Comparison of ENCODE assay signal across 8 mouse cellular contexts in genomic region chr17:49243419-49243818, GRCm38 (mm10).
DNase-seq lines count a peak whose midpoint lies in the region; ATAC-seq and TF ChIP-seq lines count a peak whose summit lies in the region.

No protein-coding gene starts in this region.

- H3K27ac ChIP-seq in forebrain, embryonic 15.5 days (replicated peaks) = peak overlapping the region; percentile 20
- H3K27ac ChIP-seq in forebrain, embryonic 10.5 days = no peak overlapping the region
- H3K27ac ChIP-seq in heart, embryonic 14.5 days (replicated peaks in 1 of 2; ENCODE audit: control insufficient read depth in 1 of 2, insufficient read depth in 1 of 2, low read depth in 2 of 2, low read length in 2 of 2) = peak overlapping the region; percentile 69 to 75
- H3K27ac ChIP-seq in layer of hippocampus, adult 2 months = no peak overlapping the region; the same call in 1 of the 2 replicates
- peak overlapping the region; percentile 80 for H3K27ac ChIP-seq in stomach, embryonic 15.5 days
- no peak overlapping the region for H3K27ac ChIP-seq in thymus, adult 2 months (ENCODE audit: control insufficient read depth, insufficient read depth, low read length)

- TF ChIP-seq POLR2A in thymus, adult 2 months (IDR thresholded peaks at IDR 0.05; ENCODE audit: control insufficient read depth, extremely low read depth, insufficient read depth, low read length, poor library complexity) = no peak

- no peaks in the 10 kb centered on the region for H3K36me3 ChIP-seq in forebrain, embryonic 15.5 days
- H3K36me3 ChIP-seq in forebrain, embryonic 10.5 days (replicated peaks) = no peaks in the 10 kb centered on the region
- H3K36me3 ChIP-seq in heart, embryonic 14.5 days (ENCODE audit: control insufficient read depth, insufficient read depth, low read length) = no peaks in the 10 kb centered on the region
- H3K36me3 ChIP-seq in stomach, embryonic 15.5 days = no peaks in the 10 kb centered on the region
- no peaks in the 10 kb centered on the region for H3K36me3 ChIP-seq in thymus, adult 2 months (ENCODE audit: control insufficient read depth, insufficient read depth, low read length)

- H3K9ac ChIP-seq in forebrain, embryonic 15.5 days (replicated peaks) = no peak overlapping the region
- no peak overlapping the region; the same call in 1 of the 2 replicates for H3K9ac ChIP-seq in heart, embryonic 14.5 days (ENCODE audit: low read length)
- no peak overlapping the region for H3K9ac ChIP-seq in stomach, embryonic 15.5 days

- no peak for TF ChIP-seq CTCF in layer of hippocampus, adult 2 months (conservative IDR thresholded peaks at IDR 0.05)
- TF ChIP-seq CTCF in thymus, adult 2 months (IDR thresholded peaks at IDR 0.05; ENCODE audit: borderline replicate concordance, control insufficient read depth, extremely low read depth, insufficient read depth, low read length, poor library complexity) = no peak

- H3K9me3 ChIP-seq in forebrain, embryonic 15.5 days = no peaks in the 10 kb centered on the region
- peaks cover 3% of the 10 kb centered on the region; the same call in 1 of the 2 replicates for H3K9me3 ChIP-seq in forebrain, embryonic 10.5 days
- H3K9me3 ChIP-seq in heart, embryonic 14.5 days (ENCODE audit: control insufficient read depth, low read length) = 0 out of 2 replicates have a peak, but pooled peaks cover 2% of the 10 kb centered on the region
- H3K9me3 ChIP-seq in stomach, embryonic 15.5 days = no peaks in the 10 kb centered on the region

- WGBS in forebrain, embryonic 15.5 days = 17% methylated on average over 2 of the region's 2 CpGs
- 91% methylated on average over 2 of the region's 2 CpGs for WGBS in forebrain, embryonic 10.5 days
- 19% methylated on average over 2 of the region's 2 CpGs for WGBS in heart, embryonic 14.5 days
- 29% methylated on average over 2 of the region's 2 CpGs for WGBS in stomach, embryonic 15.5 days
- WGBS in thymus, adult 2 months = 91% methylated on average over 2 of the region's 2 CpGs

- peaks cover 14% of the 10 kb centered on the region for H3K4me1 ChIP-seq in forebrain, embryonic 15.5 days
- H3K4me1 ChIP-seq in forebrain, embryonic 10.5 days = peaks cover 4% of the 10 kb centered on the region; the same call in 1 of the 2 replicates
- H3K4me1 ChIP-seq in heart, embryonic 14.5 days (ENCODE audit: control insufficient read depth in 2 of 2, insufficient read depth in 2 of 2, low read length in 2 of 2) = peaks cover 8 to 10% of the 10 kb centered on the region in 2 experiments
- H3K4me1 ChIP-seq in stomach, embryonic 15.5 days = peaks cover 13% of the 10 kb centered on the region
- no peaks in the 10 kb centered on the region for H3K4me1 ChIP-seq in thymus, adult 2 months (replicated peaks; ENCODE audit: control insufficient read depth, insufficient read depth, low read length)

- H3K4me3 ChIP-seq in forebrain, embryonic 15.5 days = no peak overlapping the region
- no peak overlapping the region for H3K4me3 ChIP-seq in forebrain, embryonic 10.5 days
- no peak overlapping the region for H3K4me3 ChIP-seq in heart, embryonic 14.5 days (ENCODE audit: control insufficient read depth in 1 of 2, insufficient read depth in 1 of 2, low read depth in 1 of 2, low read length in 2 of 2)
- no peak overlapping the region for H3K4me3 ChIP-seq in layer of hippocampus, adult 2 months
- no peak overlapping the region for H3K4me3 ChIP-seq in stomach, embryonic 15.5 days (replicated peaks)
- no peak overlapping the region for H3K4me3 ChIP-seq in thymus, adult 2 months (ENCODE audit: control insufficient read depth, insufficient read depth, low read length)

- H3K4me2 ChIP-seq in forebrain, embryonic 15.5 days (replicated peaks) = no peak overlapping the region
- H3K4me2 ChIP-seq in heart, embryonic 14.5 days (ENCODE audit: low read length) = no peak overlapping the region
- H3K4me2 ChIP-seq in stomach, embryonic 15.5 days = no peak overlapping the region

- peak; percentile 27; the same call in 1 of the 2 replicates for ATAC-seq in forebrain, embryonic 15.5 days (replicated peaks)
- peak; percentile 71; the same call in 1 of the 2 replicates for ATAC-seq in heart, embryonic 14.5 days (ENCODE audit: insufficient number of reproducible peaks, insufficient read depth, low FRiP score, low read depth)
- peak; percentile 51; the same call in 1 of the 2 replicates for ATAC-seq in stomach, embryonic 15.5 days (ENCODE audit: insufficient read depth, low FRiP score, low read depth)
- ATAC-seq in megakaryocyte-erythroid progenitor cell, adult 5-6 weeks (replicated peaks; ENCODE audit: low FRiP score, low TSS enrichment, poor library complexity, severe bottlenecking) = no peak

- H3K27me3 ChIP-seq in forebrain, embryonic 15.5 days = no peaks in the 10 kb centered on the region
- peaks cover 5% of the 10 kb centered on the region; the same call in 1 of the 2 replicates for H3K27me3 ChIP-seq in forebrain, embryonic 10.5 days (ENCODE audit: poor library complexity, severe bottlenecking)
- H3K27me3 ChIP-seq in heart, embryonic 14.5 days (ENCODE audit: control insufficient read depth, insufficient read depth, low read length) = no peaks in the 10 kb centered on the region; the same call in 1 of the 2 replicates
- no peaks in the 10 kb centered on the region for H3K27me3 ChIP-seq in stomach, embryonic 15.5 days (replicated peaks)
- H3K27me3 ChIP-seq in thymus, adult 2 months (ENCODE audit: control insufficient read depth, insufficient read depth, low read length) = no peaks in the 10 kb centered on the region

- no peak for DNase-seq in forebrain, embryonic 10.5 days (ENCODE audit: extremely low spot score, low spot score)
- peak; percentile 56 for DNase-seq in brain, adult 2 months (ENCODE audit: low read depth, low spot score)
- peak; percentile 51 for DNase-seq in layer of hippocampus, adult 2 months (ENCODE audit: low spot score in 2 of 2)
- no peak for DNase-seq in thymus, adult 2 months

Comparison
In these comparisons a context has a peak if more than half of its experiments do, and no peak if none do; other contexts are left out.
1. H3K27ac ChIP-seq: peak in forebrain, embryonic 15.5 days (single experiment), heart, embryonic 14.5 days (2 of 2) and stomach, embryonic 15.5 days (single experiment); none in forebrain, embryonic 10.5 days (single experiment), layer of hippocampus, adult 2 months (single experiment) and thymus, adult 2 months (single experiment).
2. DNase-seq: peak in brain, adult 2 months (single experiment) and layer of hippocampus, adult 2 months (2 of 2); none in forebrain, embryonic 10.5 days (single experiment) and thymus, adult 2 months (single experiment).